Mouse (Mus musculus) forebrain, embryonic 11.5 days (tissue): ENCODE data around the gene Grem2. TPM values are rescaled to one million over a fixed set of nuclear protein-coding genes. Genes with fewer than 3 reads are reported as not detected.
A peak's percentile ranks its signal among the peaks of the same experiment; 100 is the strongest.

ENCODE experiments used
- ATAC-seq: fragments of 200-750 bp; cut with Nextera tagmentation; replicated peaks from 2 replicates; pipeline ENCODE4 v1.8.0; 2017; ENCODE audit warnings: moderate TSS enrichment; ENCODE audit not compliant: low FRiP score
- DNase-seq: peaks from one replicate; pipeline ENCODE4 v3.0.0-alpha.2; 2017; ENCODE audit warnings: low spot score
- H3K27ac ChIP-seq: fragments of 300-500 bp; sonication (generic); 2 replicates; pipeline ENCODE4 v1.5.1; 2014; ENCODE audit warnings: low read depth, low read length
- H3K27me3 ChIP-seq: fragments of 300-500 bp; sonication (generic); 2 replicates; pipeline ENCODE4 v1.6.1; 2014; ENCODE audit warnings: mild to moderate bottlenecking, low read length, mixed read lengths; ENCODE audit not compliant: control insufficient read depth, insufficient read depth
- H3K36me3 ChIP-seq: fragments of 300-500 bp; sonication (generic); 2 replicates; pipeline ENCODE4 v1.6.1; 2014; ENCODE audit warnings: mild to moderate bottlenecking, low read length, moderate library complexity, mixed read lengths; ENCODE audit not compliant: control insufficient read depth, insufficient read depth
- H3K4me1 ChIP-seq: fragments of 300-500 bp; sonication (generic); replicated peaks from 2 replicates; pipeline ENCODE4 v1.6.1; 2014; ENCODE audit warnings: low read length, mixed read lengths; ENCODE audit not compliant: control insufficient read depth, insufficient read depth
- H3K4me2 ChIP-seq: fragments of 300-500 bp; sonication (generic); 2 replicates; pipeline ENCODE4 v1.6.1; 2014; ENCODE audit warnings: low read depth, mild to moderate bottlenecking, low read length, moderate library complexity, mixed read lengths; ENCODE audit not compliant: severe bottlenecking
- H3K4me3 ChIP-seq: fragments of 300-500 bp; sonication (generic); 2 replicates; pipeline ENCODE4 v1.5.1; 2014; ENCODE audit warnings: low read depth, low read length
- H3K9ac ChIP-seq: fragments of 300-500 bp; sonication (generic); 2 replicates; pipeline ENCODE4 v1.6.1; 2014; ENCODE audit warnings: low read length
- H3K9me3 ChIP-seq: fragments of 300-500 bp; sonication (generic); 2 replicates; pipeline ENCODE4 v1.6.1; 2016; ENCODE audit warnings: low read length, mixed read lengths; ENCODE audit not compliant: control insufficient read depth
- WGBS: fragments of 180-500 bp; shearing (Covaris S2); extraction: QIAGEN DNeasy Blood & Tissue Kit; methylation state at CpG from one replicate; pipeline ENCODE4 v1.1.7; 2014; 5-methylcytosine and 5-hydroxymethylcytosine counted together
- polyA plus RNA-seq: library from polyadenylated mRNA; unstranded; fragments of >200 nt; fragmentation: Nextera tagmentation; extraction: Ambion mirVana; gene quantifications from 2 replicates; pipeline ENCODE4 v1.2.1, GENCODE M21; 2014

The Grem2 gene
- polyA plus RNA-seq, 1 experiment from 2014 or later, result 0.35 TPM

DNA sequence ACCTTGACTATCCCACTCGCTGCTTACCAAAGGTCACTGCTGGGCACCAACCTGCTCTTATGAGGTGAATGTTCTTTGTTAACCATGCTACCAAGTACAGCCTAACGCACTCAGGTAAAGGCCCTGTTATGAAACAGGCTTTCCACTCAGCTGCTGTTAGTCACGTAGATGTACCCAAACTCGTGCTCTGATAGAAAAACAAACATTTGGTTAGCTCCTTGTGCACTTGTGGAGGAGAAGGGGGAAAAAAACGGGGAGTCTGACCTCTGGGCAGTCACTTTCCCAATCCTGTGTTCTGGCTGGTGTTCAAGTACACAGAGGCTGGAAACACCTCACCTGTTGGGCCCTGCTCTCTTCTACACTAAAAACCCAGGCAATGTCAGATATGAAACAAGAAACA is 14.0 kb downstream of the Grem2 start:
- DNase-seq (no peak), ATAC-seq (no peak)
- Histone ChIP-seq H3K36me3 (no peaks in the 10 kb centered on the region), H3K27me3 (no peaks in the 10 kb centered on the region), H3K4me1 (no peaks in the 10 kb centered on the region), H3K9ac (no peak overlapping the region), H3K9me3 (no peaks in the 10 kb centered on the region), H3K27ac (no peak overlapping the region), H3K4me3 (no peak overlapping the region), H3K4me2 (no peak overlapping the region)
- 85% methylated on average over 5 of the region's 5 CpGs for WGBS

DNA sequence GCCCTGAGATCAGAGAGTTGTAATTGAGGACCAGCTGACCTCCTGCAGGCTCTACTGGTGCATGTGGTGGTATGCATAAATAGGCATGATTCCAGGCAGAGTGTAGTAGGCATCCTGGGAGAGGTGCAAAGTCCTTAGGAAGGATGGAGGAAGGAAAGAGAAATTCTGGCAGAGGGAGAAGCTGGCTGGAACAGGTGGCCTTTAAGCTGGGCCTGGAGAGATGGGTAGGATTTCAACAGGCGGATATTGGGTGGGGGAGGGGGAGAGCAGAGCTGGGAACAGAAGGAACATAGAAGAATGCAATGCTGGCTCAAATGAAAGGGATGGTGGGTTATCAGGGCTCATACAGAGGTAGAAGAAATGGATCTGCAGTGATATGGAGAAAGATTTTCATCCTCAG is 18.9 kb downstream of the Grem2 start:
- DNase-seq, result no peak
- Histone ChIP-seq H3K36me3 (no peaks in the 10 kb centered on the region), H3K9me3 (no peaks in the 10 kb centered on the region), H3K27ac (no peak overlapping the region), H3K27me3 (no peaks in the 10 kb centered on the region), H3K4me2 (no peak overlapping the region), H3K9ac (no peak overlapping the region), H3K4me1 (no peaks in the 10 kb centered on the region), H3K4me3 (no peak overlapping the region)
- 70% methylated on average over 1 of the region's 1 CpGs for WGBS
- no peak for ATAC-seq

- H3K9ac ChIP-seq, result no peak overlapping the region
- H3K27me3 ChIP-seq, result no peaks in the 10 kb centered on the region
- no peak overlapping the region for H3K4me3 ChIP-seq
- H3K4me1 ChIP-seq, result no peaks in the 10 kb centered on the region
- no peaks in the 10 kb centered on the region for H3K9me3 ChIP-seq
- WGBS, result 86% methylated on average over 7 of the region's 7 CpGs
- ATAC-seq (no peak), DNase-seq (no peak)
- no peak overlapping the region for H3K27ac ChIP-seq
- no peak overlapping the region for H3K4me2 ChIP-seq
- no peaks in the 10 kb centered on the region for H3K36me3 ChIP-seq
Measured at GRCm38 (mm10) chr1:174892471-174892870, 29.1 kb downstream of the Grem2 start.

- Histone ChIP-seq H3K27ac (no peak overlapping the region), H3K36me3 (no peaks in the 10 kb centered on the region), H3K27me3 (no peaks in the 10 kb centered on the region), H3K4me1 (no peaks in the 10 kb centered on the region), H3K9ac (no peak overlapping the region), H3K4me2 (no peak overlapping the region), H3K4me3 (no peak overlapping the region), H3K9me3 (no peaks in the 10 kb centered on the region)
- ATAC-seq (no peak), DNase-seq (no peak)
- WGBS, result 89% methylated on average over 14 of the region's 14 CpGs
Measured at GRCm38 (mm10) chr1:174888684-174889405, 32.8 kb downstream of the Grem2 start.

DNA sequence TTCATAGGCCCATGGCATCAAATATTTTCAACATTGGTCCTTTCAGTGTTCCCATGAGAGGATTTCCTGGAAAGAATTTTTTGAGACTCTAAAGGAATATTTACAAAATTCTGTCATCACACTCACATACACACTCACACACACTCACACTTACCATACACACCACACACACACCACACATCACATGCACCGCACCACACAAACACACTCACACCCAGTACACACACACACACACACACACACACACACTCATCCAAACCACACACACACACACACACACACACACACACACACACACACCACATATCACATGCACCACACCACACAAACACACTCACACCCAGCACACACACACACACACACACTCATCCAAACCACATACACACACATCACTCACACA is 33.5 kb downstream of the Grem2 start:
- no peak overlapping the region for H3K27ac ChIP-seq
- 100% methylated on average over 1 of the region's 1 CpGs for WGBS
- no peak overlapping the region for H3K4me3 ChIP-seq
- H3K4me1 ChIP-seq, result no peaks in the 10 kb centered on the region
- H3K27me3 ChIP-seq, result no peaks in the 10 kb centered on the region
- no peaks in the 10 kb centered on the region for H3K36me3 ChIP-seq
- no peak overlapping the region for H3K9ac ChIP-seq
- no peak overlapping the region for H3K4me2 ChIP-seq
- H3K9me3 ChIP-seq, result no peaks in the 10 kb centered on the region
- 0 out of 2 replicates have a peak, but pooled peaks have one; percentile 22 for ATAC-seq
- DNase-seq, result no peak

GRCm38 (mm10) chr1:174882496-174882895 is 39.1 kb downstream of the Grem2 start:
- H3K4me2 ChIP-seq, result no peak overlapping the region
- H3K27me3 ChIP-seq, result no peaks in the 10 kb centered on the region
- no peak overlapping the region for H3K9ac ChIP-seq
- ATAC-seq (no peak), DNase-seq (no peak)
- 71% methylated on average over 1 of the region's 1 CpGs for WGBS
- no peak overlapping the region for H3K27ac ChIP-seq
- no peak overlapping the region for H3K4me3 ChIP-seq
- no peaks in the 10 kb centered on the region for H3K36me3 ChIP-seq
- no peaks in the 10 kb centered on the region for H3K4me1 ChIP-seq
- no peaks in the 10 kb centered on the region for H3K9me3 ChIP-seq

- H3K9ac ChIP-seq, result no peak overlapping the region
- ATAC-seq (no peak), DNase-seq (no peak)
- no peak overlapping the region for H3K4me3 ChIP-seq
- no peak overlapping the region for H3K27ac ChIP-seq
- no peaks in the 10 kb centered on the region for H3K9me3 ChIP-seq
- no peaks in the 10 kb centered on the region for H3K4me1 ChIP-seq
- no peaks in the 10 kb centered on the region for H3K36me3 ChIP-seq
- WGBS, result 88% methylated on average over 4 of the region's 4 CpGs
- H3K4me2 ChIP-seq, result no peak overlapping the region
- no peaks in the 10 kb centered on the region for H3K27me3 ChIP-seq
Measured at GRCm38 (mm10) chr1:174875173-174875572, 46.4 kb downstream of the Grem2 start.

GRCm38 (mm10) chr1:174860407-174861118 is 61.1 kb downstream of the Grem2 start:
- DNase-seq, result no peak

GRCm38 (mm10) chr1:174856188-174856587 is 65.4 kb downstream of the Grem2 start:
- Histone ChIP-seq H3K4me1 (no peaks in the 10 kb centered on the region), H3K9ac (no peak overlapping the region), H3K27ac (no peak overlapping the region), H3K4me2 (no peak overlapping the region), H3K9me3 (no peaks in the 10 kb centered on the region), H3K27me3 (no peaks in the 10 kb centered on the region), H3K4me3 (no peak overlapping the region), H3K36me3 (no peaks in the 10 kb centered on the region)
- no peak for DNase-seq
- no peak for ATAC-seq
- 73% methylated on average over 2 of the region's 2 CpGs for WGBS

More at GRCm38 (mm10) chr1:174860407-174861118, 61.1 kb downstream of the Grem2 start:
- Histone ChIP-seq H3K4me3 (no peak overlapping the region), H3K9me3 (no peaks in the 10 kb centered on the region), H3K9ac (no peak overlapping the region), H3K27ac (no peak overlapping the region), H3K27me3 (no peaks in the 10 kb centered on the region), H3K36me3 (no peaks in the 10 kb centered on the region), H3K4me1 (no peaks in the 10 kb centered on the region), H3K4me2 (no peak overlapping the region)
- 64% methylated on average over 10 of the region's 10 CpGs for WGBS
- no peak for ATAC-seq
